Mouse (Mus musculus) small intestine, adult 2 months (tissue): Measurements from ENCODE around the gene Luc7l2.

Experiments
- CTCF ChIP-seq: fragments of 200-500 bp; IDR thresholded peaks from 2 replicates; pipeline ENCODE4 v1.5.1; 2012; ENCODE audit warnings: low read depth, mild to moderate bottlenecking, control low read depth, inconsistent platforms, low read length, moderate library complexity, mixed read lengths; ENCODE audit not compliant: insufficient replicate concordance, insufficient read length; ENCODE audit errors: extremely low read depth
- POLR2A ChIP-seq: fragments of 200-500 bp; IDR thresholded peaks from 2 replicates; pipeline ENCODE4 v1.6.1; 2012; ENCODE audit warnings: low read depth, mild to moderate bottlenecking, control low read depth, inconsistent platforms, low read length, moderate library complexity

- TF ChIP-seq CTCF = no peak
- no peak for TF ChIP-seq POLR2A
Observed at GRCm38 (mm10) chr6:38626086-38626485, 75.0 kb downstream of the Luc7l2 start.
